Mouse (Mus musculus) myocyte (in vitro differentiated cells): Measurements from ENCODE around the gene Ppfibp1.

ENCODE experiments used
- CEBPB ChIP-seq: IDR thresholded peaks from 2 replicates; pipeline ENCODE4 v1.6.1; 2011; ENCODE audit warnings: mild to moderate bottlenecking, moderate library complexity; ENCODE audit not compliant: poor library complexity, insufficient read depth, severe bottlenecking
- E2F4 ChIP-seq: IDR thresholded peaks from one replicate; pipeline ENCODE4 v1.6.1; 2011; ENCODE audit warnings: mild to moderate bottlenecking, control low read depth, moderate library complexity; ENCODE audit not compliant: insufficient read depth
- MAX ChIP-seq: IDR thresholded peaks from one replicate; pipeline ENCODE4 v1.6.1; 2011; ENCODE audit warnings: low read depth, mild to moderate bottlenecking, control low read depth
- MYOD1 ChIP-seq, 3 experiments: IDR thresholded peaks; one replicate each; pipeline ENCODE4 v1.6.1; 2011; ENCODE audit warnings: control low read depth in 2 of 3, low read depth in 2 of 3, mild to moderate bottlenecking in 2 of 3, moderate library complexity in 1 of 3; ENCODE audit not compliant: insufficient read length in 2 of 3, control insufficient read depth in 1 of 3
- MYOG ChIP-seq, 3 experiments: IDR thresholded peaks; one replicate each; pipeline ENCODE4 v1.6.1; 2011; ENCODE audit warnings: control low read depth in 2 of 3, low read depth in 2 of 3, mild to moderate bottlenecking in 2 of 3; ENCODE audit not compliant: insufficient read length in 2 of 3, control insufficient read depth in 1 of 3, insufficient read depth in 1 of 3
- POLR2A ChIP-seq: IDR thresholded peaks from one replicate; pipeline ENCODE4 v1.6.1; 2011; ENCODE audit warnings: low read depth, mild to moderate bottlenecking, control low read depth, moderate library complexity; ENCODE audit not compliant: insufficient read length
- POLR2AphosphoS2 ChIP-seq: IDR thresholded peaks from one replicate; pipeline ENCODE4 v1.6.1; 2011; ENCODE audit warnings: low read depth, control low read depth; ENCODE audit not compliant: insufficient read length
- TCF12 ChIP-seq: IDR thresholded peaks from one replicate; pipeline ENCODE4 v1.6.1; 2011; ENCODE audit warnings: mild to moderate bottlenecking, control low read depth; ENCODE audit not compliant: poor library complexity, insufficient read depth, severe bottlenecking
- TCF3 ChIP-seq: IDR thresholded peaks from one replicate; pipeline ENCODE4 v1.6.1; 2011; ENCODE audit warnings: low read depth, control low read depth; ENCODE audit not compliant: insufficient read length
- USF1 ChIP-seq: IDR thresholded peaks from one replicate; pipeline ENCODE4 v1.6.1; 2011; ENCODE audit warnings: low read depth, mild to moderate bottlenecking, control low read depth, moderate library complexity

DNA sequence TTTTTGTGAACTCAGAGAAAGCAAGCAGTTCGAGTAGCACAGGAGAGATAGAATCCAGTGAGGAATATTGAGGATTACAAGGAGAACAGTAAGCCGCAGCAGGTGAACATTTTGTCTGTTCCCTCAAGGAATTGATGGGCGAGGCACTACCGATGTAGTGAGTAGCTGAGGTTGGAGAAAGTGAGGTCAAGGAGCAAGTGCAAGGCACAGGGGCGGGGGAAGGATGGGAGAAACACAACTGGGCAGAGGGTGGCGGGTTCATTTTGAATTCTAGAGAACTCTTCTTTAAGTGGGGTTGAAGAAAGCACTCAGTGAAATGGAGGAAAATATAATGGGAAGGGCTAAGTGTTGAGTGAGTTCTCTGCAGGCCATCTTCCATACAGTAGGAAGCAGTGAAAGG lies 10.4 kb downstream of the Ppfibp1 start:
- TF ChIP-seq CEBPB (no peak), MYOD1 (IDR thresholded peaks at IDR 0.05; ENCODE audit: control insufficient read depth in 1 of 3, insufficient read length in 2 of 3, low read depth in 2 of 3) (no peak), MAX (no peak), USF1 (no peak), POLR2A (no peak), TCF3 (no peak), E2F4 (no peak), TCF12 (no peak), POLR2AphosphoS2 (no peak), MYOG (IDR thresholded peaks at IDR 0.05; ENCODE audit: control insufficient read depth in 1 of 3, insufficient read depth in 1 of 3, insufficient read length in 2 of 3, low read depth in 2 of 3) (no peak)
